Mouse (Mus musculus): ENCODE measurements around the gene Iqck.

Gene Iqck

DNA sequence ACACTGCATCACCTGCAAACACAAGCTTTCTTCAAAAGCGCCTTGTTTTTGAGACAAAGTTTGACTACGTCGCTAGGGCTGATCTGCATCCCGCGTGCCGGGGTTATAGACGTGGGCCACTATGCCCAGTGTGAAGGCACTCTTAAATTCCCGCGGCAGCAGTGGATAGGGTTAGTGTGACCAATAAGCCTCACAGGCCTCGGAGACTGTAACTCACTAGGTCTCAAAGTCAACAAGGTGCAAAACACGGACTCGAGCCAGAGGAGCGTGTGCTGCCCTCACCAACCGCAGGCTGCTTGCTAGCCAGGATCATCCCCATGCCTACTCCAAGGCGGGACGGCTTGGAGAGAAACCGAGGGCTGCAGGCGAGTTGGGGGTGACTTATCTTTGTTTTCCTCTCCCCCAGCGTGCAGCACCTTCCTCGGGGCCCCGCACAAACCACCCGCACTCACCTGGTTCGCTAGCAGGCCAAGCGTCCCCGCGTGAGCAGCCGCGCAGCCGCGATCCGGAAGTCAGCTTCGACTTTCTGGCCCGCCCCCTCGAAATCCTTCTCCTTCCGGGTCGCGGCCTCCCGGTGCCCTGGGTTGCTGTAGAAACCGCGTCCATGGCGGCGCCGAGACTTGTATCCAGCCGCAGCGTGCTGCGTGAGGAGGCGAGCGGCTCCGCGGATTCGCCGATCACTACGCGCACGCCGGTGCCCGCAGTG lies at the start of gene Iqck:
Gene Iqck, plus strand, starts transcription at position 582 of the 706 bp plus-strand sequence.
- DNase-seq (ENCODE audit: extremely low read depth, insufficient read length, low spot score) = peak; percentile 90

DNA sequence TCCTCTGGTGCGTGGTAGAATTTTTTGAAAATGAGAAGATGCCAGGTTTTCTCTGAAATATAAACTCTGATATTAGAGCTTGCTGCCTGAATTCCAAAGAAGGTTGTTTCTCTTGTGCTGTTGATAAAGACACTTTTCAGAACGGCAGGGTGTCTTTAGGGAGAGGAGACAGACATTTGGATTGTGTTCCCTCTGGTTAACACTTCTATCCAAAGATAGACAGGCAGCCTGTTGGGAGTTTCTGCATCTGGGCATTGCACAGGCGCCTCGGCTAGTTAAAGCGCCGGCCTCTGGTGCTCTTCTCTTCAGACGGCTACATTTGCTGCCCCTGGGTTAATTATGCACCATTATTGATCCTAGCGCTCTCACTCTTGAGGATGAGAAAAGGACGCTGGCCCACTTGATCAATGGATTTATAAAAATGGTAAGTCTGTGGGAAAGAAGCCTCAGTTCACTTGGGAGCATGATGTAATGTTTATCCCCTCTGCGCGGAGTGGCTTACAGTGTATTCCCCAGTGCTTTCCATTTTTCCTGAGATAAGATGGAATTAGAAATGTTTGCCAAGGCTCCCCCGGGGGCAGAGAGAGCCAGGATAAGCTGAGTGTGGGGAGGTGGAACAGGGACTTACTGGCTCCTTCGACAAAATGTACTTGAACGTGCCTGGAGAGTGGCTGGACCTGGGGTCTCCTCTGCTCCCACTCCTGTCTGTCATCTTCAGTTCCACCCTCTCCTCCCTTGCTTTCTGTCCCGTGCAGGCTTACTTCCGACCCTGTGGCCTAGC lies 48.7 kb upstream of the Iqck start:
- no peak for DNase-seq (ENCODE audit: extremely low read depth, insufficient read length, low spot score)

DNA sequence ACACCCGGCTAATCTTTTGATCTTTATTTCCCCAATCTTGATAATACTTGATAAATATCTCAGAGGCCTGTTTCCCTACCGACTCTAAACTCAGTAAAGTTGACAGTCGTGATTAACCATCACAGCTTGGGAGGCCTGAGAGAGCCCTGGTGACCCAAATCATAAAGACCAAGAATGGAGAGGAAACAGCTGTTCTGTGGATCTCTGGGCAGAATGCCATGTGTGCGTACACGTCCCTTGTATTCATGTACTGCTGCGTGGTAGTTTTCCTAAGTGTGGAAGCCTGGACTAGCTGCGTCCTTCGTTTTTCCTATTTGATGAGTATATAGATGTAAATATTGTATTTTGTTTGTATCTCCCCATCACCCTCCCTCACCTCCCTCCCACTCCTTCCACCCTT lies 47.7 kb upstream of the Iqck start:
- no peak for DNase-seq (ENCODE audit: extremely low read depth, insufficient read length, low spot score)

DNA sequence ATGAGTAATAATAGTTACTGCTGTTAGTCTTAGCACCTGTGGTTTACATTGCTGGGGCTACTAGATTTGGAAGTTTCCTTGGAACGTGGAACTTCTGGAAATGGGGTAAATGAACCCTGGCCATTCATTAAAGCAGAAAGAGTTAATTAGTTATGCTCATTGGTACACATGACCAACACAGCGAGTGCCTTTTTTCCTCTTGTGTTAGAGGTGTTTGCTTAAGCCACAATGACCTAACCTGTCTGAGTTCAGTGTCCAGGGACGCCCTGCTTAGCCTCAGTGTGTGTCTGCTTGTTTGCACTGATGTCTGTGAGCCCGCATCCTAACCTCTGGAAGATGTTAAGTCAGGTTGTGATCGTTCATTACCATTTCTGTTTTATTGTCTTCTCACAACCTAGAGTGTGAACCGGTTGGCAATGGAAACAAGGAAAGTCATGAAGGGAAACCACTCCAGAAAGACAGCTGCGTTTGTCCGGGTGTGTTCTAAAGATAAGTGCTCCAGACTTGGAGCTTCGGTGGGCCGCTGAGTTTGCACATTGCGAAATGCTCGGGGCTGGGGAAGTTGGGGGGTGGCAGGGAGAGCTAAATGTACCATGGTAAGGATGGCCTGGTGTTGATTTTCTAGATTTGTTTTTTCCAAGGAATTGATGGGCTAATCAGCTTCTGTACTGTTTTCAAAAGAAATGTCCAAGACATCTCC lies 44.0 kb upstream of the Iqck start:
- DNase-seq (ENCODE audit: extremely low read depth, insufficient read length, low spot score) = no peak

DNA sequence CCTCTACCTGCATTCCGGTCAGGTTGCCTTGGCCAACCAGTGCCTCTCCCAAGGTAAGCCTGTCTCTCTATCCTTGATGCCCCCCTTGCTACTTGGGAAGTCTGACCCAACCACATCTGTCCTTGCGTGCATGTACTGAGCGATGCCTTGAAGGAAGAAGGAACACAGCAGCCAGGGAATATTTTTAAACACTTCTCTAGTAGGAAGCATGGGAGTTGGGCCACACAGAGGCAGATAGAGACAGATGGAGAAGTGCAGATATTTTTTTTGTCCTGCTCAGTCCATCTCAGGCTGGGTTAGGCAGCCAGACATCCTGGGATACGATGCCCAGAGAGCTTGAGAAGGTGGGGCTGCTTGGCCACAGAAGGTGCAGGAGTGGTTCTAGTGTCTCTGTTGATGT lies 42.0 kb upstream of the Iqck start:
- DNase-seq (ENCODE audit: extremely low read depth, insufficient read length, low spot score) = no peak

DNA sequence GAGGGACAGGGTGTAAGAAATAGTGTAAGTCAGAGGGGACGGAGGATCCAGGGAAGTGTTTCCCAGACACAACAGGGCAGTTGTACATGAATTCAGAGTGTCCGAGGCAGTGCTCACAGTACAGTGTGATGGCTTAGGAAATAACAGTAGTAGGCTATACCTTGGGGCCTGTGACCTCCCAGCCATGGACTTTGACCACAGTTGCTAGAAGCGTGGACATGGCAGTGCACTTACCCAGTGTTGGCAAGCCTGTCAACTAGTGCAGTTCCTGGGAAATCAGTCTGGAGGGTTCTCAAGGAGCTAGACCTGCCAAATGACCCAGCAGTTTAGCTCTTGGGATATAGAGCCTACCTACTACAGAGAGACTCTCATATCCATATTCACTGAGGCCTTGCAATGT lies 39.3 kb upstream of the Iqck start:
- DNase-seq (ENCODE audit: extremely low read depth, insufficient read length, low spot score) = no peak

DNA sequence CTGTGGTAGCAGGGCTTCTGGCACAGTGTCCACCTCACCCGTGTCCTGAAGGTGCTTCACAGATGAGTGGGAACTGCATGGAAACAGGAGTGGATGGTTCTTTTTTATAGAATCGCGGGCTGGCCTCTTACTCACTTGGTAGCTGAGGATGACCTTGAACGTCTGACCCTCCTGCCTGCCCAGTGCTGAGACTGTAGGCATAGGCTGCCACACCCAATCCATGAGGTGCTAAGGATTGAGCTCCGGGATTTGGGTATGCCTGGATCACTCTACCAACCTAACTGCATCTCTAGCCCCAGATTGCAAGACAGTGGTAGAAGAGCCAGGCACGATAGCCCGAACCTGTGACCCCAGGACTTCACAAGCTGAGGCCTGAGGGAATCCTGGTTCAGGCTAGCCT lies 37.8 kb upstream of the Iqck start:
- no peak for DNase-seq (ENCODE audit: extremely low read depth, insufficient read length, low spot score)

DNA sequence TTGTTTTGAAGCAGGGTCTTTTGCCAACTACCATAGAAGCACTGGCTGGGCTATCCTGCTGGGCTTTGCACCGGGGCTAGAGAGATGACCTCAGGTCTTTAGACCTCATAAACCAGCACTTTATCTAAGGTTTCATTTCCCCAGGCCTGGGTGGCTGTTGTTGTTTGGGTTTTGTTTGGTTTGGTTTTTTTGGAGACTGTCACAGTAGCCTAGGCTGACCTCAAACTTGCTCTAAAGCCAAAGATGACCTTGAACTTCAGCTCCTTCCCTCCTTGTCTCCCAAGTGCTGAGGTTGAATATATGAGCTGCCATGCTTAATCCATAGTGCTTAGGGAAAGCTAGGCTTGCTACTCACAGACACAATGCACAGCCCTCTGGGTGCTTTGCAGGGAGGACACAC lies 35.9 kb upstream of the Iqck start:
- DNase-seq (ENCODE audit: extremely low read depth, insufficient read length, low spot score) = no peak

DNA sequence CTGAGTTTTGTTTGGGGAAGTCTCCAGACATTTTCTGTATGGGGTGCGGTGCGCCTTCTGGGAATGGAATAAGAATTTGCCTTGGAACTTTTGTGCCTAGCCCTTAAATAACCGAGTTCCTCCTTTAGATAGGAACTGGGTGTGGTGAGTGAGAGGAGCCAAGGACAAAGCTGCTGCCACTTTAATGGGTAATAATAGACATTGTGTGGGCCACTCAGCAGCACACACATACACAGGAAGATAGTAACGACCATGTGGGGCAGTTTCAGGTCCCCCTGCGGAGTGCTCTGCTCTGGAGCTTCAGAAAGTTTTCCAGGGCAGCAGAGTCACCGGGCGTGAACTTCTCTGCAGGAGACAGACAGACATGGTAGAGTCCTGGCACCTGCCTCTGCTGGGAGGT lies 34.2 kb upstream of the Iqck start:
- DNase-seq (ENCODE audit: extremely low read depth, insufficient read length, low spot score) = no peak

DNA sequence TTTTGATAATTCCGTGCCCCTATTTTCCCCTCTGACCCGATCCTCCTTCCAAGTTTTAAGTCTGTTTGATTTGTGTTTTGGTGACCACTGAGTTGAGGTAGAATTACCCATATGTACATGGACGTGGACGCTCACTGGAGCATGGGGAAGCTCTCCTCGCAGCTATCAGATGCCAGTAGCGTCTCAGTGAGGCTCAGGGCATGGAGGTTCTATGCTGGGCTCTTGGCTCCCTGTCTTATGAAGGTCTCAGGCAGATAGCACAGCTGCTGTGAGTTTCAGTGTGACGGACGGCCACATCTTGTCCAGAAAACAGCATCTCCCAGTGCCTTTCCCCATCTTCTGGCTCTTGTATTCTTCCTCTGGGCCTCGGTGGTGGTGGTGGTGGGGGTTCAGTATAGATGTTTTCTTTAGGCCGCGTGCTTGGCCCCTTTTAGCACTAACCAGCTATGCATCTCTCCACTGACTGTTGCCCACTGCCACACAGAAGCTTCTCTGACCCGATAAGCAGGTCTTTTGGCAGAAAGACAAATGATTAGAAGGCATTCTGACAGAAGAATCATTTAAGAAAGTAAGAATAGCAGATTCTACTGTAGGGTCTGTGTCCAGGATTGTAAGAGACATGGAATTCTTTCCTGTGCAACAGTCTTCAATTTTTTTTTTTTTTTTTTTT lies 33.5 kb upstream of the Iqck start:
- DNase-seq (ENCODE audit: extremely low read depth, insufficient read length, low spot score) = no peak

DNA sequence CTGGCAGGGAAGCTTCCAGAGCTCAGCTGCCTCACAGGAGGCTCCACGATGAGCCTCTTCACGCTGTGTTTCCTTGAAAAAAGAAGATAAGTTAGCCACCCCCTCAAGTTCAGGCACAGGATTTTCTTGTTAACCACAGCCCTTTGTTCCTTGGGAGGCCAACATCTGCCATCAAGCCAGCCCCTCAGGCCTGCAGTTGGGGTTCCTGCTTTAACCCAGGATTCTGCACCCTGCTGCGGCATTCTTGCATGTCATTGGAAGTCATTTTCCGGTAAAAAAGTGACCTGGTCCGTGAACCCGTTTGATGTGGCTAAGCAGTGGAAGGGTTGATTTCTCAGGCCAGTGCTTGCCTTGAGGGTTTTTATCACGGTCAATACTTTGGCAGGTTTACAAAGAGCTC lies 31.1 kb upstream of the Iqck start:
- DNase-seq (ENCODE audit: extremely low read depth, insufficient read length, low spot score) = no peak

DNA sequence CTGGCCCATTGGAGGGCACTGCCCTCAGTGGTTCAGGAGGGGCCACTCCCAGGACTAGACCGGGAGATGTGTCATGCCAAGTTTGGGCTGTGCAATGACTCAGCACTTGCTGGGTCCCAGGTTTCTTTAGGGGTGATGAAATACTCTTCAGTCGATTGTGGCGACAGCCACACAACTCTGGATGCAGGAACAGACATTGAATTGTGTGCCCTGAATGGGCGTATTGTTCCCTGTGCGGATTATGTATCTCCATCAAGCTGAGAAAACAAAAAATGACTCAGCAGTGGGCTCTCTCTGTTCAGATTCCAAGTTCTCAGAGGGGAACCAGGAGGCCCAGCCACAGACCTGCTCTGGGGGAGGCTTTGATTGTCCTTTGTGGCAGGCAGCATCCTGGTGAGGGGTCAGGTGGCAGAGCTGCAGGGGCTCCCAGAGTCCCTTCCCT lies 27.6 kb upstream of the Iqck start:
- DNase-seq (ENCODE audit: extremely low read depth, insufficient read length, low spot score) = peak; percentile 76

DNA sequence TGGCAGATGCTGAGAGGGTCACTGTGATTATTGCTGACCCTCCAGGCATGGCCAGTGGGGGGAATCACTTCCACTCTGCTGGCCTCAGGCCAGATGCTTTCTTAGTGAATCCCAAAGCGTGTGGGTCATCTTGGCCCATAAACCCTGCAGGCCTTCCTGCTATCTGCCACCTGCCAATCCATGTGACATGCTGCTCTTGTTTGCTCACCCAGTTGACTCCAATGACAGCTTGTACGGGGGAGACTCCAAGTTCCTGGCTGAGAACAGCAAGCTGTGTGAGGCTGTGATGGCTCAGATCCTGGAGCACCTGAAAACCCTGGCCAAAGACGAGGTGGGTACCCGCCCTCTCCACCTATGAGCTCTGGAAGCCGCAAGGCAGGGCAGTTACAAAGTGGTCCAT lies 17.7 kb upstream of the Iqck start:
- no peak for DNase-seq (ENCODE audit: extremely low read depth, insufficient read length, low spot score)

DNA sequence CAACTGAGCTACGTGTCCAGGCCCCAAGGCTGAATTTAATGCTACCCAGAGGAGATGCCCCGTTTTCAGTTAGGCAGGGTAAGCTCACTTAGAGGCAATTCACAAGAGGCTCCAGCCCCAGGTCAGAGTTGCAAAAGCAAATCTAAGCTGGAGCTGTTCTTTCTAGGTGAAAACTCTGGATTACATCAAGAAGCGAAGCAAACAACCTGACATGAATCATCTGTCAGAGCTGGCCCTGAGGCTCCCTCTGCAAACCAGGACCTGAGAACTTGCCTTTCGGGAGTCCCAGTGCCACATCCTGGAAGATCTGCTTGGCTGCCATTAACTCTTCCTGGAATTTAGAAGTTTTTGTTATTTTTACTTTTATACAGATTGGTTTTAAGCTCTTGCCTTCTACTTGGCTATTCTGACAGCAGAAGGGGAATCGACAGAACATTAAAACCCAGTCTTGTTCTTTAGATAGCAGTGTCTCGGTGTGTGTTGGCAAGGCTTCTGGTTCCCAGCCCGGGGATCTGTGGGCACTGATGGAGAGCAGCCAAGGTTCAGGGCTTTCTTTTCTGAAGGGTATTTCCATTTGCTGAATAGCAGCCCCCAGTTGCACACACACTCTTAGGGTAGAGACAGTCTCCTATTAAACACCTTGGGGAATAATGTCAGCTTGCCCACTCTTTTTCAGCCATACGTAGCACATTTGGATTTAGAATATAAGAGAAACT lies 14.4 kb upstream of the Iqck start:
- DNase-seq (ENCODE audit: extremely low read depth, insufficient read length, low spot score) = no peak

DNA sequence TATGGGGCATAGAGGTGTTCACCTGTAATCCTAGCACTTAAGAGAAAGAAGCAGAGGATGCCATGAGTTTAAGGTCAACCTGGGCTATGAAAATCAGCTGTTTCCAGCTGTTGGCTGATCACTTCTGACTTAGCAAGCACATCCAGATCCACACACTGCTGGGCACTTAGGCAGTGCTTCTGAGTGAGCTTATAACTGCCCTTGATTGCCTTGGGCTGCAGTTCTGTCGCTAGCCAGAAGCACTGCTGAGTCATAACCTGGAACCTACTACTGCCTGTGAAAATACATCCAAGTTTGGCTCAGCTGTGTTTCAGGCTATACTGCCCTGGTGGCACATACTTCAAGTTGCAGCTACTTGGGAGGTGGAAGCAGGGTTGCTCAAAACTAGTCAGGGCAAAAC lies 13.8 kb upstream of the Iqck start:
- DNase-seq (ENCODE audit: extremely low read depth, insufficient read length, low spot score) = peak; percentile 52

DNA sequence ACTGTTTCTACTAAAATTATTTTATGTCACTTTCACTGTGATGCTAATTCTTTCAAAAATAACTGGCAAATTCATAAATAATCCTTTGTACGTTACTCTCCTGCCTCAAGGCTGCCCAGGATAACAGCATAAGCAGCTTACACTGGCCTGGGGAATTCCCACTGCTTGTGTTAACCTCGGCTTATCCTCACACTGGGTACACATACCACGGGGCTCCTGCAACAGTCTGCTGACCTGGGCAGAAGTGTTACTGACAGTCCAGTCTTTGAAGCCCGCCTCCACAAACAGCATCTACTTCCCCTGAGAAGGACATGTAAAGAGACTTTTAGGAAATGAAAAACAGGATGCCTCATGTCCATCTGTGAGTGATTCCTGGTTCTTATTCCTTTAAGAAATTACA lies 12.6 kb upstream of the Iqck start:
- DNase-seq (ENCODE audit: extremely low read depth, insufficient read length, low spot score) = no peak

DNA sequence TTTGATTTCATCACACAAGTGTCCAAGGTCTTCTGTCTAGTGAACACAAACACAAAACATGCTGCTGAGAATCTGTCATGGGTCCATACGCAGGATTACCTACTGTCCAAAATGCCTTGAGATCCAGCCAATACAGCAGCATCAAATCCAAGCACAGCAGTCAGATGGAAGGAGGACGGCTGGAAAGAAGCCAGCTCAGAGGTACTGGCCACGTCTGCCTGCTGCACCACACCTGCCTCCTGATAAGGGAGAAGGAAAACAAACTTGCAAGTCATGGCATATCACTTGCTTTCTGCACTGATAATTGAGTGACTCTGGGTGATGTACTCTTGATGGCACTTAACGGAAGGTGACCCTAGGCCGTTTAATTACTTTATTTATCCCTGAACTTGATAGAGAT lies 10.4 kb upstream of the Iqck start:
- DNase-seq (ENCODE audit: extremely low read depth, insufficient read length, low spot score) = no peak

DNA sequence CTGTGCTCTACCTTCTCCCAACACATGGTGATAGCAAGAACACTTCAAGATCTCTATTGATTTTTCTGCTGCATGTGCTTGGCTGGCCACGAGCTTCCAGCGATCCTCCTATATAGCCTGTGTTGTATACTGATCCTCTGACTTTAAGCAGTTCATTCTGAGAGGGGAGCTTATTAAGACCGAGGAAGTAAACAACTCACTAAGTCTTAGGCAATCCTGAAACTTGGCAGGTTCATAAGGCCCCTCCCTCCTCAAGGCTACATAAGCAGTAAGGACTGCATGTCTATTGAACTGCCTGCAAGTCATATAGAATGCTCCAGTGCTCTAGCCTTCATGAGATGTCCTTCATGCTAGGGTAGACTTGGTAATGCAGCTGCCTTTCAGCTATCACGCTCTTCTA lies 9.2 kb upstream of the Iqck start:
- no peak for DNase-seq (ENCODE audit: extremely low read depth, insufficient read length, low spot score)

DNA sequence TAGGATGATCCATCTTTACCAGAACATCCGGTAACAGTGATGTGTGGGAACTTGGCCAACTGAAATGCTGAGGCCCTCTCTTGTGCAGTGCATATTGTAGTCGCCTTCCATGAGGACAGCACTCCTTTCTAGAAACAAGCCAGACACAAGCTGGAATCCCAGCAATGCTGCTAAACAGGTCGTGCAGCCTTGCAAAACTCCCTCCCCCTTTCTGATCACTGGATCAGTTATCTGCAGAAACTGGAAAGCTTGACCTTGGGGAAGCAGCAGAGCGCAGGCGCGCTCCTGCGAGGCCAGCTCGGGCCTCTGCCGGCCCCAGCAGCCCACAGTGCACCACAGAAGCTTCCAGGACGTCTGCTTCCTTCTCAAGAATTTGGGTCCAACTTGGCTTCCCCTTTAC lies 6.8 kb upstream of the Iqck start:
- no peak for DNase-seq (ENCODE audit: extremely low read depth, insufficient read length, low spot score)

DNA sequence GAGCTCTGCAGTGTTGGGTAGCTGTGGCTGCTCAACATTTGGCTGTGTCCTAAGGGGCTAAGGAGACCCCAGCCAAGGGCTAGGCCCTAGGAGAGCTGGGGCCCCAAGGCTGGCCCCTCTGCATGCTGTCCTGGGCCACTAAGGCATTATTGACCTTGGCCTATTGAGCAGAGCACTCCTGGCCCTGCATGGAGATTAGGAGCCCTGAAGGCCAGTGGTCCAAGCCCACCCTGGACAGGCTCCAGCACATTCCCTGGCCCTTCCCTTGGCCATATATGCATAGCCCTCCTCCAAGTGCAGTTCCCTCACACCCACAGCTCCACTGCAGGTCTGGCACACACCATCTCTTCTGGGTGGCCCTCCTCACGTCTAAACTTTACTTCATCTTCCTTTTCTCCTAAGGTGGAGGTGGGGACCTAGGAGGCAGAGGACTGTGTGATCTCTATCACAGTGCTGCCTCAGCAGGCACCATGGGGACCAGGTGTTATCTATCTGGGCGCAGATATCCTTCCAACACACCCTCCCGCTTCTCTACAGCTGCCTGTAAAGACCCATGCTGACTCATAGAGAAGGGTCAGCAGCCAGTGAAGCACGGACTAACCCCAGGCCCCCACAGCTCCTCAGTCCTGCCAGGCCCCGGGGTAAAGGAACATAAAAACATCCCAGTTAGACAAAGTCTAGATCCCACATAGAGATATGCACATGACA lies 5.9 kb upstream of the Iqck start:
- no peak for DNase-seq (ENCODE audit: extremely low read depth, insufficient read length, low spot score)

Measured in 3134 (cell line).